Mouse (Mus musculus): ENCODE measurements around the gene Prelid3b. TPM values are rescaled to one million over a fixed set of nuclear protein-coding genes. Genes with fewer than 3 reads are reported as not detected.

The Prelid3b gene
- polyA plus RNA-seq, 1 experiment from 2014 or later: 64.2 TPM

DNA sequence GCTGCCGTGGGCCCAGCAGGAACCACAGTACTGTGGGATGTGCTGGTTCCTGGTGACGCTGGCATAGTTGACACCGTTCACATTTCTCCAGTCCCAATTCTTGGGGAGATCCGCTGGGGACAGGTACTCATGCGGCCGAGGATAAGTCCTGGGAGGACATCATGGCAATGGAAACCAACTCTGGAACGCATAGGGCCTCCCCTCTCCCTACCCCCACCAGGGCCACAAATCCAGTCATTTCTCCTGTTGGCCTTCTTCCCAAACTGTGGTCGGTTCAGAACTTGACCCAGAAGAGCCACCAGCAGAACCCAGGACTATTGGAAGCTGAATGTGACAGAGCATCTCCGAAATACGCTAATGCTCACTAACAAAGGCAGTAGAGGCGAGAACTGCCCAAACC is 34.7 kb downstream of the Prelid3b start:
- no peaks in the 10 kb centered on the region for H3K9me3 ChIP-seq (replicated peaks; ENCODE audit: control insufficient read depth, low read length)
- no peaks in the 10 kb centered on the region for H3K27me3 ChIP-seq (ENCODE audit: control insufficient read depth, insufficient read depth, low read depth, low read length)
- 60% methylated on average over 11 of the region's 11 CpGs for WGBS (ENCODE audit: insufficient replicate concordance)
- H3K36me3 ChIP-seq (ENCODE audit: control insufficient read depth, insufficient read depth): peaks cover 4% of the 10 kb centered on the region; the same call in 1 of the 2 replicates
- peak overlapping the region; percentile 76 for H3K9ac ChIP-seq (ENCODE audit: low read depth, low read length)
- ATAC-seq (ENCODE audit: low read depth): no peak
- peak overlapping the region; percentile 70 for H3K4me3 ChIP-seq (ENCODE audit: low read depth, low read length)
- peak overlapping the region; percentile 70 for H3K27ac ChIP-seq (ENCODE audit: low read length)
- peaks cover 33% of the 10 kb centered on the region for H3K4me1 ChIP-seq (ENCODE audit: control insufficient read depth, low read depth, low read length)
- H3K4me2 ChIP-seq (ENCODE audit: low read depth, low read length): peak overlapping the region; percentile 92

DNA sequence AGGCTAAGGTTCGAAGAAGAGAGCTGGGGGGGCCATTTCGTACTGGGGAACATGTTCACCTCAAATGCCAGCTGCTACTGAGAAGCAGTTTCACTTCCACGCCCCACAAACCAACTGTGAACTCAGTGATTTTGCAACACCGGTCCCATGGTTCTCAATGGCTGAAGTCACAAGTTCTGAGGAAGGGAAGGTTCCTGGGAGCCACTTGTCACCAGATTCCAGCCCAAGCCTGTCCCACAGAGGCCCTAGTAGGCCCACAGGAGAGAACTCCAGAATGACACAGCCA is 35.2 kb downstream of the Prelid3b start:
- Histone ChIP-seq H3K9me3 (replicated peaks; ENCODE audit: control insufficient read depth, low read length) (no peaks in the 10 kb centered on the region), H3K36me3 (ENCODE audit: control insufficient read depth, insufficient read depth) (peaks cover 5% of the 10 kb centered on the region; the same call in 1 of the 2 replicates), H3K4me1 (ENCODE audit: control insufficient read depth, low read depth, low read length) (peaks cover 33% of the 10 kb centered on the region), H3K4me3 (ENCODE audit: low read depth, low read length) (peak overlapping the region; percentile 70), H3K4me2 (ENCODE audit: low read depth, low read length) (peak overlapping the region; percentile 92), H3K9ac (ENCODE audit: low read depth, low read length) (peak overlapping the region; percentile 76), H3K27me3 (ENCODE audit: control insufficient read depth, insufficient read depth, low read depth, low read length) (no peaks in the 10 kb centered on the region), H3K27ac (ENCODE audit: low read length) (peak overlapping the region; percentile 70)
- WGBS (ENCODE audit: insufficient replicate concordance): 64% methylated on average over 4 of the region's 4 CpGs
- ATAC-seq (ENCODE audit: low read depth): no peak

DNA sequence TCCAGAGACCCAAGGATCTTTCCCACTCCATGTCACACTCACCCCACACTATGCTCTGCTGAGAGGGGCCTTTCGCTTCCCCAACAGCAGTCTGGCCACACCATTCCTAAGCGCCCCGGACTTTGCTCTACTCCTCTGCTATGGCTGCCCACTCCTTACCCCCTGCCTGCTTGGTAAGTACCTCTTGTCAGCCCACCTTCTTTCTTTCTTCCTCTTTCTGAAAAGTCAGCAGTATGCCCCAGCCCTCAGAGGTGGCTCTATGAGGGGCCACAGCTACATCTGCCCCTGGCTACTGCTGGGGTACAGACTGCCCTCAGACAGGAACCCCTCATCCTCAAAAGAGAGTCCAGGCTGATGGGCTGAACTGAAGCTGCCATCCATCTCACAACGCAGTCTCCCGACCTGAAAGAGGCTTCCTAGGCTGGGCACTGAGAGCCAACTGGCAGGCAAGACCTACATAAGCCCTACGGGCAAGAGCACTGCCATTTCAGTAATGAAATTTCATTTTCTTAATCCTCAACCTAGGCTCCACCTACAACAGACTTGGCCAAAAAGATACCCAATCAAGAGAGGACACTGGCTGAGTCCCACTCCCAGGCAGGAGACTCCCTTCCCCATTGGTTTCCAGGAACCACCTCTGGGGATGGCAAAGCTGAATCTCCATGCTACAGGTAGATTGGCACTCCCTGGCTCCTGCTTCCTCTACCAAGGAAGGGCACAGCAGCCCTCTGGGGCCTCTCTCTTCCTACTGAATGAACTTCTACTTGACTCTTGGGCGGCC is 35.8 kb downstream of the Prelid3b start:
- ATAC-seq (ENCODE audit: low read depth): no peak
- no peaks in the 10 kb centered on the region for H3K9me3 ChIP-seq (replicated peaks; ENCODE audit: control insufficient read depth, low read length)
- no peaks in the 10 kb centered on the region for H3K27me3 ChIP-seq (ENCODE audit: control insufficient read depth, insufficient read depth, low read depth, low read length)
- peaks cover 33% of the 10 kb centered on the region for H3K4me1 ChIP-seq (ENCODE audit: control insufficient read depth, low read depth, low read length)
- peak overlapping the region; percentile 21; the same call in 1 of the 2 replicates for H3K27ac ChIP-seq (ENCODE audit: low read length)
- H3K9ac ChIP-seq (ENCODE audit: low read depth, low read length): no peak overlapping the region
- peak overlapping the region; percentile 70 for H3K4me3 ChIP-seq (ENCODE audit: low read depth, low read length)
- peak overlapping the region; percentile 12 for H3K4me2 ChIP-seq (ENCODE audit: low read depth, low read length)
- WGBS (ENCODE audit: insufficient replicate concordance): 83% methylated on average over 7 of the region's 7 CpGs
- peaks cover 5% of the 10 kb centered on the region; the same call in 1 of the 2 replicates for H3K36me3 ChIP-seq (ENCODE audit: control insufficient read depth, insufficient read depth)

DNA sequence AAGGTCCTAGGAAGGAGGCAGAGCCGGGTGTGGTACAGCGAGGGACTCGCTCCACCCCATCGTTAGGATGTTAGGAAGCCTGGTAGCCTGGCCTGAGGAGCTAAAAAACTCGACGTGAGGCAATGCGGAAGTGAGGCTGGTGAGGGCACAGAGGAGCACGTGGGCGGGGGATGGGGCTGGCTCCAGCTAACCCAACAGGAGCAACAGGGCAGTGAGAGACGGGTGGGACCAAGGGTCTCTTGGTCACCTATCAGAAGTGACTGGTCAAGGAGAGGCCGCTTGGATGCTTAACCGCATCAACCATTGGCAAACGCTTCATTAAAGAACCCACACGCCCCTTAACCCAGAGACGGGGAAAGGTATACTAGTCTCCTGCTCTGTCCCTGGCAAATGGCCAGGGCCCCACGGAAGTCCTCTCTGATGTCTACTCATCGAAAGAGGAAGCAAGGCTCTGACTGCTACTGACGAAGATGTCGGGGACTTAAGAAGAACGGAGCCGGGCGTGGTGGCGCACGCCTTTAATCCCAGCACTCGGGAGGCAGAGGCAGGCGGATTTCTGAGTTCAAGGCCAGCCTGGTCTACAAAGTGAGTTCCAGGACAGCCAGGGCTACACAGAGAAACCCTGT is 36.7 kb downstream of the Prelid3b start:
- WGBS (ENCODE audit: insufficient replicate concordance): 68% methylated on average over 26 of the region's 26 CpGs
- no peaks in the 10 kb centered on the region for H3K27me3 ChIP-seq (ENCODE audit: control insufficient read depth, insufficient read depth, low read depth, low read length)

DNA sequence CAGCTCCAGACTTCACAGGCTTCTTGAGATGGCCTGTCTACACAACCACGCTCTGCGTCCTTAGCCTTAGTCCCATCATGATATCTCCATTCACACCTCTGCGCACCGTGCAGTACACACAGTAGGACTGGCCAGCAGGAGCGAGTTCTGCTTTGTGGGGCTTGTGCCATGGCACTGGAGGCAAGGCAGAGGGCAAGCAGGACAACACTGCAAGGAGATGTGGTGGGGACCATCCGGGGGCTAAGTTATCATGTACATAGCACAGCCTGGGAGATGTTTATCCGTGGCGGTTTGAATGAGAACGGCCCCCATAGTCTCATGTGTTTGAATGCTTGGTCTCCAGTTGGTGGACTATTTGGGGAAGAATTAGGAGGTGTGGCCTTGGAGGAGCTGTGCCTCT is 37.9 kb downstream of the Prelid3b start:
- 85% methylated on average over 9 of the region's 9 CpGs for WGBS (ENCODE audit: insufficient replicate concordance)
- ATAC-seq (ENCODE audit: low read depth): no peak
- Histone ChIP-seq H3K4me3 (ENCODE audit: low read depth, low read length) (no peak overlapping the region), H3K27ac (ENCODE audit: low read length) (no peak overlapping the region), H3K4me2 (ENCODE audit: low read depth, low read length) (no peak overlapping the region), H3K9me3 (replicated peaks; ENCODE audit: control insufficient read depth, low read length) (no peaks in the 10 kb centered on the region), H3K36me3 (ENCODE audit: control insufficient read depth, insufficient read depth) (peaks cover 5% of the 10 kb centered on the region), H3K27me3 (ENCODE audit: control insufficient read depth, insufficient read depth, low read depth, low read length) (no peaks in the 10 kb centered on the region), H3K9ac (ENCODE audit: low read depth, low read length) (no peak overlapping the region), H3K4me1 (ENCODE audit: control insufficient read depth, low read depth, low read length) (peaks cover 33% of the 10 kb centered on the region)

More for the DNA sequence above, 36.7 kb downstream of the Prelid3b start:
- Histone ChIP-seq H3K27ac (ENCODE audit: low read length) (no peak overlapping the region), H3K4me3 (ENCODE audit: low read depth, low read length) (no peak overlapping the region), H3K4me2 (ENCODE audit: low read depth, low read length) (no peak overlapping the region), H3K9ac (ENCODE audit: low read depth, low read length) (no peak overlapping the region), H3K4me1 (ENCODE audit: control insufficient read depth, low read depth, low read length) (peaks cover 33% of the 10 kb centered on the region), H3K9me3 (replicated peaks; ENCODE audit: control insufficient read depth, low read length) (no peaks in the 10 kb centered on the region), H3K36me3 (ENCODE audit: control insufficient read depth, insufficient read depth) (peaks cover 5% of the 10 kb centered on the region)
- no peak for ATAC-seq (ENCODE audit: low read depth)

DNA sequence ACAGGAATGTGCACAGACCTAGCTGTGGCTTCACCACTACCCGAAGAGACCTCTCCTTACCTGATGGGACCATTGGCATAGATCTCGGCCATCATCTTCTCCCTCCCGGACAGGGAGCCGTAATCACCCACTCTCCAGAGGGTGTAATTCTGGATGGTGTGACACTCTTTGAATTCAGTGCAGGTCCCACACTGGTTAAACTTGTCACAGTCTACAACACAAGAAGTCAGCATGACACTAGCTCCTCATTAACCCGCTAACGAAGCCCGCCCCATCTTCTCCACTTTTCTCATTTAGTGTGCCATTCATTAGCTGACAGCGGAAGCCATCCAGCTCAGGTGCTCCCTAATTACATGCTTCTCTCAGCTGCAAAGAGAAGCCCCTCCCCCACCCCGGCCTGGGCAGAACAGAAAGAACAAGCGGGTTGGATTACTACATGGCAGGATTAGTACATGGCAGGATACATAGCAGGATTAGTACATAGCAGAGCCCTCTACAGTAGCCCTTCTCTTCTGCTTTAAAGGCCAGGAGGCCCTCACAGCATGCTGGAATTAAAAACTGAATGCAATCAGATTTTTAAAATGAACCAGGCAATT is 43.8 kb downstream of the Prelid3b start:
- Histone ChIP-seq H3K27me3 (ENCODE audit: control insufficient read depth, insufficient read depth, low read depth, low read length) (no peaks in the 10 kb centered on the region), H3K4me1 (ENCODE audit: control insufficient read depth, low read depth, low read length) (no peaks in the 10 kb centered on the region), H3K36me3 (ENCODE audit: control insufficient read depth, insufficient read depth) (peaks cover 57% of the 10 kb centered on the region), H3K9me3 (replicated peaks; ENCODE audit: control insufficient read depth, low read length) (no peaks in the 10 kb centered on the region), H3K9ac (ENCODE audit: low read depth, low read length) (no peak overlapping the region), H3K27ac (ENCODE audit: low read length) (no peak overlapping the region), H3K4me3 (ENCODE audit: low read depth, low read length) (no peak overlapping the region), H3K4me2 (ENCODE audit: low read depth, low read length) (no peak overlapping the region)
- 82% methylated on average over 10 of the region's 10 CpGs for WGBS (ENCODE audit: insufficient replicate concordance)
- no peak for ATAC-seq (ENCODE audit: low read depth)

DNA sequence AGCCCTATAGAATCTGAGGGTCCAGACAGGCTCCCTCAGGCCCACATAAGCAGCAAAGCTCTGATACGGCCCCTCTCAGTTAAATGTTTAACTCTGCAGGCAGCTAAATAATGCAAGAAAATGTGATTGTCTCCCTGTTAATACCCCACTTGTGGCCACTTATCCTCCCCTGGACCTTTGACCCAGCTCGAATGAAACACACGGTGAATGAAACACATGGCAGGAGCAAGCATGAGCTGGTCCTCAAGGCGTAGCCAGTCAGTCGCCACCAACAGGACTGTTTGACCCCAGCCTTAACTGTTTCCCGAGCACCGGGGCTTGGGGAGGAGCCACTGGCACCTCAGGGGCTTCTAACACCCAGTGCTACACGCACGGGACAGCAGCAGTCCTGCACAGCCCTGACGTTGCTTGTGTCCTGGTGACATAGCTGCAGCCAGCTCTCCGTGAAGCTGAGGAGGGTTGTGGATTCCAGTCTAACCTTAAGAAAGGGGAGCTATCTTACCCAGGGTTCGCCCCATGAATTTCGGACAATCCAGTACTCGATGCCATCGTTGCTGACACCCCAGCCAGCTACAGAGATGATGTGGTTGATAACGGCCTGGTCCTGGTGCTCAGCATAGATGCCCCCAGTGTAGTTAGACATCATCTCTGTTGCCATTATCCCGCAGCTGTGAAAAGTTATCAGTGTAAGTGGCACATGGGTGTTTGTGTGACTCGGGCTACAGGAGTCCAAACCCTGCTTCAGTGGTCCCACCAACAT is 44.6 kb downstream of the Prelid3b start:
- Histone ChIP-seq H3K4me3 (ENCODE audit: low read depth, low read length) (no peak overlapping the region), H3K36me3 (ENCODE audit: control insufficient read depth, insufficient read depth) (peaks cover 58% of the 10 kb centered on the region), H3K9ac (ENCODE audit: low read depth, low read length) (no peak overlapping the region), H3K4me2 (ENCODE audit: low read depth, low read length) (no peak overlapping the region), H3K27me3 (ENCODE audit: control insufficient read depth, insufficient read depth, low read depth, low read length) (no peaks in the 10 kb centered on the region), H3K9me3 (replicated peaks; ENCODE audit: control insufficient read depth, low read length) (no peaks in the 10 kb centered on the region), H3K4me1 (ENCODE audit: control insufficient read depth, low read depth, low read length) (no peaks in the 10 kb centered on the region), H3K27ac (ENCODE audit: low read length) (no peak overlapping the region)
- WGBS (ENCODE audit: insufficient replicate concordance): 83% methylated on average over 18 of the region's 18 CpGs
- no peak for ATAC-seq (ENCODE audit: low read depth)

DNA sequence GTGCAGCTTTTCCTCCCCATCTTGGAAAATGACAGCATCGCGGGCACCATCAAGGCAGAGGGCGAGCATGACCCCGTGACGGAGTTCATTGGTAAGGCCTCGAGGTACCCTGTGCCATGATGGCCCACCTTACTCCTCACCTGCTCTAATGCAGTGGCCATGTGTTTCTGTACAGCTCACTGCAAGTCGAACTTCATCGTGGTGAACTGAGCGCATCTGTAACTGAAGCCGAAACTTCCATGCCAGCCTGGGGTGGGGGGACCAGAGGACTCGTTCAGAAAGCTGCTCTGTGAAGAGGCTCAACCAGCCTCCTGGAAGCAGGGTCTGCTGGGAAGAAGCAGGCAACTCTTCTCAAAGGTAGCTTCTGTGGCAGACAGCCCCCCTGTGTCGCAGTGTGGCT is 46.0 kb downstream of the Prelid3b start:
- no peaks in the 10 kb centered on the region for H3K9me3 ChIP-seq (replicated peaks; ENCODE audit: control insufficient read depth, low read length)
- peaks cover 66% of the 10 kb centered on the region for H3K36me3 ChIP-seq (ENCODE audit: control insufficient read depth, insufficient read depth)
- no peaks in the 10 kb centered on the region for H3K27me3 ChIP-seq (ENCODE audit: control insufficient read depth, insufficient read depth, low read depth, low read length)
- no peak overlapping the region for H3K4me2 ChIP-seq (ENCODE audit: low read depth, low read length)
- no peaks in the 10 kb centered on the region for H3K4me1 ChIP-seq (ENCODE audit: control insufficient read depth, low read depth, low read length)
- no peak overlapping the region for H3K9ac ChIP-seq (ENCODE audit: low read depth, low read length)
- H3K27ac ChIP-seq (ENCODE audit: low read length): no peak overlapping the region
- no peak overlapping the region for H3K4me3 ChIP-seq (ENCODE audit: low read depth, low read length)
- WGBS (ENCODE audit: insufficient replicate concordance): 88% methylated on average over 12 of the region's 12 CpGs
- no peak for ATAC-seq (ENCODE audit: low read depth)

All from liver, embryonic 16.5 days (tissue).